Mouse (Mus musculus) thymus, adult 2 months (tissue): ENCODE measurements around the gene Ikzf5.

Experiments
- CTCF ChIP-seq: fragments of 200-500 bp; IDR thresholded peaks from 2 replicates; pipeline ENCODE4 v1.5.1; 2012; ENCODE audit warnings: mild to moderate bottlenecking, control low read depth, low read length, moderate library complexity, borderline replicate concordance; ENCODE audit not compliant: control insufficient read depth, poor library complexity, insufficient read depth; ENCODE audit errors: extremely low read depth
- POLR2A ChIP-seq: fragments of 200-500 bp; IDR thresholded peaks from 2 replicates; pipeline ENCODE4 v1.6.1; 2012; ENCODE audit warnings: mild to moderate bottlenecking, low read length, control low read depth, moderate library complexity; ENCODE audit not compliant: control insufficient read depth, poor library complexity, insufficient read depth; ENCODE audit errors: extremely low read depth

- TF ChIP-seq CTCF, result no peak
- no peak for TF ChIP-seq POLR2A
These were observed 38.9 kb downstream of the Ikzf5 start for GRCm38 (mm10) chr7:131371470-131371860.
